Mouse (Mus musculus) CH12.LX (cell line): ENCODE measurements around the gene Cym. TPM values are rescaled to one million over a fixed set of nuclear protein-coding genes. Genes with fewer than 3 reads are reported as not detected.

Experiments used
- DNase-seq: peaks from one replicate; pipeline ENCODE4 v3.0.0-alpha.2; 2013; ENCODE audit errors: extremely low read depth
- H3K27ac ChIP-seq: 2 replicates; pipeline ENCODE4 v1.5.1; 2012; ENCODE audit warnings: low read depth, mild to moderate bottlenecking, control low read depth, moderate library complexity; ENCODE audit not compliant: insufficient read depth
- H3K27me3 ChIP-seq: replicated peaks from 2 replicates; pipeline ENCODE3; 2012; ENCODE audit warnings: inconsistent platforms
- H3K36me3 ChIP-seq, 2 experiments: replicated peaks in 1 of 2; 2 replicates each; pipeline versions ENCODE3 to v1.6.1; 2012; ENCODE audit warnings: inconsistent platforms in 1 of 2, low read length in 1 of 2, mild to moderate bottlenecking in 1 of 2, mixed read lengths in 1 of 2, moderate library complexity in 1 of 2; ENCODE audit not compliant: control insufficient read depth in 1 of 2, insufficient read depth in 1 of 2
- H3K4me1 ChIP-seq, 2 experiments: 2 replicates each; pipeline ENCODE4 v1.6.1; 2012; ENCODE audit warnings: inconsistent platforms in 1 of 2, moderate library complexity in 1 of 2; ENCODE audit not compliant: insufficient read depth in 2 of 2, control insufficient read depth in 1 of 2
- H3K4me2 ChIP-seq: 2 replicates; pipeline ENCODE4 v1.6.1; 2012; ENCODE audit warnings: low read depth, mild to moderate bottlenecking, control low read depth; ENCODE audit not compliant: poor library complexity, insufficient read depth, severe bottlenecking
- H3K4me3 ChIP-seq, 3 experiments: fragments of 150-350 bp in 1 of 3; sonication (generic) in 1 of 3; replicated peaks in 1 of 3; 2 replicates each; pipeline versions ENCODE3 to v1.5.1; 2011 to 2012; ENCODE audit warnings: low read depth in 2 of 3, low read length in 2 of 3, mild to moderate bottlenecking in 2 of 3, moderate library complexity in 2 of 3, control low read depth in 1 of 3, improper control_type of control experiment in 1 of 3, inconsistent platforms in 1 of 3, mixed read lengths in 1 of 3; ENCODE audit not compliant: poor library complexity in 1 of 3
- H3K79me2 ChIP-seq: replicated peaks from 2 replicates; pipeline ENCODE4 v1.6.1; 2012; ENCODE audit warnings: mild to moderate bottlenecking, moderate library complexity; ENCODE audit not compliant: control insufficient read depth, poor library complexity, insufficient read depth, severe bottlenecking; ENCODE audit errors: extremely low read depth
- H3K9ac ChIP-seq: 2 replicates; pipeline ENCODE4 v1.6.1; 2012; ENCODE audit warnings: low read depth, mild to moderate bottlenecking, control low read depth, moderate library complexity; ENCODE audit not compliant: insufficient read depth
- H3K9me3 ChIP-seq: replicated peaks from 2 replicates; pipeline ENCODE3; 2012; ENCODE audit warnings: low read length, inconsistent platforms, mixed read lengths
- CHD1 ChIP-seq: IDR thresholded peaks from 2 replicates; pipeline ENCODE4 v1.6.1; 2012; ENCODE audit warnings: low read depth, low read length, improper control_type of control experiment, inconsistent platforms
- CHD2 ChIP-seq: IDR thresholded peaks from 2 replicates; pipeline ENCODE4 v1.6.1; 2011; ENCODE audit warnings: low read length, improper control_type of control experiment
- CTCF ChIP-seq, 2 experiments: IDR thresholded peaks in 1 of 2; conservative IDR thresholded peaks in 1 of 2; 2 replicates each; pipeline ENCODE4 v1.5.1; 2011 to 2012; ENCODE audit warnings: low read depth in 2 of 2, low read length in 2 of 2, improper control_type of control experiment in 1 of 2, inconsistent platforms in 1 of 2, mild to moderate bottlenecking in 1 of 2, moderate library complexity in 1 of 2
- HCFC1 ChIP-seq: IDR thresholded peaks from 2 replicates; pipeline ENCODE4 v1.6.1; 2012; ENCODE audit warnings: low read depth, mild to moderate bottlenecking, inconsistent platforms, low read length, improper control_type of control experiment
- IRF4 ChIP-seq: IDR thresholded peaks from 2 replicates; pipeline ENCODE4 v1.6.1; 2014; ENCODE audit warnings: low read depth, mild to moderate bottlenecking, inconsistent platforms, low read length, improper control_type of control experiment
- MAX ChIP-seq: IDR thresholded peaks from 2 replicates; pipeline ENCODE4 v1.6.1; 2011; ENCODE audit warnings: low read length, improper control_type of control experiment
- MEF2A ChIP-seq: IDR thresholded peaks from 2 replicates; pipeline ENCODE4 v1.6.1; 2014; ENCODE audit warnings: low read depth, mild to moderate bottlenecking, inconsistent platforms, low read length, improper control_type of control experiment, borderline replicate concordance
- MXI1 ChIP-seq: IDR thresholded peaks from 2 replicates; pipeline ENCODE4 v1.6.1; 2011; ENCODE audit warnings: mild to moderate bottlenecking, low read depth, low read length, improper control_type of control experiment
- NELFE ChIP-seq: IDR thresholded peaks from 2 replicates; pipeline ENCODE4 v1.6.1; 2011; ENCODE audit warnings: low read depth, low read length, improper control_type of control experiment
- NRF1 ChIP-seq: IDR thresholded peaks from 2 replicates; pipeline ENCODE4 v1.6.1; 2014; ENCODE audit warnings: low read depth, mild to moderate bottlenecking, inconsistent platforms, low read length, improper control_type of control experiment, moderate library complexity
- PAX5 ChIP-seq: IDR thresholded peaks from 2 replicates; pipeline ENCODE4 v1.6.1; 2012; ENCODE audit warnings: low read length, inconsistent platforms, mixed read lengths
- POLR2A ChIP-seq: IDR thresholded peaks from 2 replicates; pipeline ENCODE4 v1.6.1; 2011; ENCODE audit warnings: low read depth, mild to moderate bottlenecking, improper control_type of control experiment, low read length
- POLR2AphosphoS2 ChIP-seq: IDR thresholded peaks from 2 replicates; pipeline ENCODE4 v1.6.1; 2011; ENCODE audit warnings: low read depth, low read length, improper control_type of control experiment
- RAD21 ChIP-seq: IDR thresholded peaks from 2 replicates; pipeline ENCODE4 v1.6.1; 2011; ENCODE audit warnings: low read depth, mild to moderate bottlenecking, low read length, improper control_type of control experiment, moderate library complexity
- SMC3 ChIP-seq: IDR thresholded peaks from 2 replicates; pipeline ENCODE4 v1.6.1; 2011; ENCODE audit warnings: low read depth, low read length, improper control_type of control experiment
- TBP ChIP-seq: conservative IDR thresholded peaks from 2 replicates; pipeline ENCODE4 v1.6.1; 2011; ENCODE audit warnings: low read depth, low read length, improper control_type of control experiment
- USF1 ChIP-seq: IDR thresholded peaks from 2 replicates; pipeline ENCODE4 v1.6.1; 2014; ENCODE audit warnings: low read depth, mild to moderate bottlenecking, inconsistent platforms, low read length, improper control_type of control experiment
- ZC3H11A ChIP-seq: IDR thresholded peaks from 2 replicates; pipeline ENCODE4 v1.6.1; 2012; ENCODE audit warnings: low read depth, mild to moderate bottlenecking, inconsistent platforms, low read length, improper control_type of control experiment
- dilution Hi-C: fragments of 300-500 bp; cut with MboI; formaldehyde crosslinking; loops from 2 replicates; pipeline ENCODE4 v1.14.3; 2020; ENCODE audit warnings: low sequenced_read_pairs; ENCODE audit not compliant: extremely low pct_unique_long_range_greater_than_20kb, extremely low pct_ligation_motif_present
- in situ Hi-C: fragments of 300-500 bp; cut with MboI; formaldehyde crosslinking; loops from 3 replicates; pipeline ENCODE4 v1.14.3; 2019; ENCODE audit warnings: low sequenced_read_pairs, low pct_ligation_motif_present, low pct_unique_long_range_greater_than_20kb, mixed read lengths
- polyA plus RNA-seq: library from polyadenylated mRNA; unstranded; fragments of >175 nt; gene quantifications from 2 replicates; pipeline ENCODE4 v1.2.1, GENCODE M21; 2012; ENCODE audit warnings: low read depth; ENCODE audit not compliant: insufficient read length
- total RNA-seq, 2 experiments: library from RNA; depleted of rRNA; stranded (reverse); fragments of 300-350 nt in 1 of 2; fragments of >200 nt in 1 of 2; gene quantifications; 2 replicates each; pipeline ENCODE4 v1.2.3; 2012 to 2014

Gene Cym
- total and polyA plus RNA-seq, 3 experiments, result not detected

DNA sequence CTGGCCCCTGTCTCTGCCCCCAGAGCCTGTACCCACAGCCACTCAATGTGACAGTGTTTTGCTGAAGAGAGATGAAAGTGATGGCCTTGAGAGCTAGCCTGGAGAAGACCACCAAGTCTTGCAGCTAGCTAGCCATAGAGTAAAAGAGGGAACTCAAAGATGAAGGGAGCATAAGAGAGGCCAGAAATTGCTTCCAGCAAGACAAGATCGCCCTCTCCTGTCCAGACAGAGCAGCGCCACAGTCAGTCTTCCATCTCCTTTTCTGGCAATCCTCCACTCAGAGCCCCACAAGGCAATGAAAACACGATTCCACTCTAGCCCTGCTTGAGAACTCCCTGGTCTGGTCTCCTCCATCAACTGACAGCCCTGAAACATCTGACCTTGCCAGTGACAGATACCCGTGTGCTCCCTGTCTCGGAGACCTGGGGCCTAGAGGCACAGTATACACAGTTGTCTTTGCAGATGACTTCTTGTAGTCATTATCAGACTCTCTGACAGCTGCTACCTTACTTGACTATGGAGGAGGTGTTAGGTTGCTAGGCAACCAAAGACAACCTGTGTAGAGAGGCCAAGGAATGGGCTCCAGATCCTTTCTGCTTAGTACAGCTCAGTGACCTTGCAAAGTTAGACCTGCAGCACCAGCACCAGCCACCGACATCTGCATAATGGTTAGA is 33.2 kb downstream of the Cym start:
- Histone ChIP-seq H3K9me3 (no peaks in the 10 kb centered on the region), H3K79me2 (no peaks in the 10 kb centered on the region), H3K4me1 (no peaks in the 10 kb centered on the region), H3K36me3 (no peaks in the 10 kb centered on the region), H3K9ac (no peak overlapping the region), H3K27me3 (peaks cover 34% of the 10 kb centered on the region), H3K4me2 (no peak overlapping the region)
- dilution Hi-C loops, result no loop called here
- TF ChIP-seq HCFC1 (no peak), MEF2A (no peak), SMC3 (peak; percentile 86), CTCF (conservative IDR thresholded peaks at IDR 0.05 in 1 of 2, IDR thresholded peaks at IDR 0.05 in 1 of 2; ENCODE audit: low read depth in 2 of 2, low read length in 2 of 2) (peak; percentile 68 to 83), RAD21 (peak; percentile 86), USF1 (no peak), ZC3H11A (peak; percentile 68), PAX5 (no peak)
- TF ChIP-seq, all 38 proteins: peak for 4
- Histone ChIP-seq H3K4me3 (no peak overlapping the region), H3K27ac (no peak overlapping the region)
- in situ Hi-C loops, result loop anchor here (10.0 kb wide), 2 partner anchors 94 to 254 kb away; no protein-coding TSS in a partner anchor
- peak; percentile 44 for DNase-seq

DNA sequence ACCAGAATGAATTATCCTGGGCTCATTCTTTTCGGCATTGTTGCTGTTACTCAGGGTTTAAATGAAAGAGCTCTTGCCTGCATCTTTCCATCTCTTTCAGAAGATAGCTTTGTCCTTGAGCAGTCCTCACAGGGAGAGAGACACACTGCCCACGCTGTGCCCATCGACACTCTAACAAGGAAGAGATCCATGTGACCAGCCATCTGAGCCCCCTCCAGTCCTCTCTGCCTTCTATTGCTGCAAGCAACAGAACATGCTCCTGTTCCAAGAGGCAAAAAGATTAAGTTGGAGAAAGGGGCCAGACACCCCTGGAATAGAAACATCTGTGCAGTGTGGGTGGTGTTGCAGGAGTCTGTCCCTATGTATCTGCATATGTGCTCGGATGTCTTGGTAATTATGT is 34.5 kb downstream of the Cym start:
- no peak for TF ChIP-seq MXI1
- no peak for TF ChIP-seq NRF1
- TF ChIP-seq POLR2A, result no peak
- TF ChIP-seq MAX, result no peak
- no peak for TF ChIP-seq NELFE
- TF ChIP-seq ZC3H11A, result no peak
- TF ChIP-seq, all 38 proteins: peak for 0
- Histone ChIP-seq H3K79me2 (no peaks in the 10 kb centered on the region), H3K27me3 (peaks cover 30% of the 10 kb centered on the region), H3K4me2 (no peak overlapping the region), H3K9ac (no peak overlapping the region), H3K9me3 (no peaks in the 10 kb centered on the region), H3K4me1 (no peaks in the 10 kb centered on the region), H3K4me3 (no peak overlapping the region), H3K36me3 (no peaks in the 10 kb centered on the region), H3K27ac (no peak overlapping the region)
- dilution Hi-C loops, result no loop called here
- in situ Hi-C loops, result loop anchor here (10.0 kb wide), 2 partner anchors 92 to 252 kb away; no protein-coding TSS in a partner anchor
- no peak for DNase-seq

DNA sequence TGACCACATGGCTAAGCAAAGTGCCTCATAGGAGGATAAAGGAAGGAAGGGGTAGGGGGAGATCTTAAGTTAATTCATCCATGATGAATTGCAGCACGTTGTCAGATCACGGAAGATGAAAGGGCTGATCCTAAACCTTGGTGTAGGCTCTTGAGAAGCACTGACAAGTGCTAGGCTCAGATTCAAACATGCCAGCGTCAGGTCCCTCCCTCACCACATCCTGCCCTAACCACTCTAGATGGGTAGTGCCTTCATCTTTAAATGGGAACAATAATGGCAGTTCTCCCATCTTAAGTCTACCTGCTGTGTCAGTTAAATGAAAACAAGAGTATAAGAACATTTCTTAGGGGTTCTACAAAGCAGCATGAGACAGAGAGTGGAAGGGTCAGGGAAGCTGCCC is 35.9 kb downstream of the Cym start:
- in situ Hi-C loops (loop anchor here (10.0 kb wide), 2 partner anchors 91 to 251 kb away; no protein-coding TSS in a partner anchor), dilution Hi-C loops (no loop called here)
- DNase-seq, result no peak

More for the DNA sequence above, 35.9 kb downstream of the Cym start:
- TF ChIP-seq IRF4 (no peak), CHD1 (no peak), NRF1 (no peak), TBP (no peak), POLR2AphosphoS2 (no peak), MAX (no peak), CHD2 (no peak), SMC3 (no peak)
- Histone ChIP-seq H3K4me3 (no peak overlapping the region), H3K27ac (no peak overlapping the region), H3K79me2 (no peaks in the 10 kb centered on the region), H3K9me3 (no peaks in the 10 kb centered on the region), H3K36me3 (no peaks in the 10 kb centered on the region), H3K4me1 (no peaks in the 10 kb centered on the region), H3K9ac (no peak overlapping the region), H3K4me2 (no peak overlapping the region), H3K27me3 (peaks cover 23% of the 10 kb centered on the region)
